Mouse (Mus musculus) CH12.LX (cell line): ENCODE results near the gene S100a8.

Source experiments
- CTCF ChIP-seq, 2 experiments: IDR thresholded peaks in 1 of 2; conservative IDR thresholded peaks in 1 of 2; 2 replicates each; pipeline ENCODE4 v1.5.1; 2011 to 2012; ENCODE audit warnings: low read depth in 2 of 2, low read length in 2 of 2, improper control_type of control experiment in 1 of 2, inconsistent platforms in 1 of 2, mild to moderate bottlenecking in 1 of 2, moderate library complexity in 1 of 2
- MYC ChIP-seq: IDR thresholded peaks from 2 replicates; pipeline ENCODE4 v1.6.1; 2011; ENCODE audit warnings: low read depth, mild to moderate bottlenecking, improper control_type of control experiment, low read length
- USF1 ChIP-seq: IDR thresholded peaks from 2 replicates; pipeline ENCODE4 v1.6.1; 2014; ENCODE audit warnings: low read depth, mild to moderate bottlenecking, inconsistent platforms, low read length, improper control_type of control experiment
- ZC3H11A ChIP-seq: IDR thresholded peaks from 2 replicates; pipeline ENCODE4 v1.6.1; 2012; ENCODE audit warnings: low read depth, mild to moderate bottlenecking, inconsistent platforms, low read length, improper control_type of control experiment

DNA sequence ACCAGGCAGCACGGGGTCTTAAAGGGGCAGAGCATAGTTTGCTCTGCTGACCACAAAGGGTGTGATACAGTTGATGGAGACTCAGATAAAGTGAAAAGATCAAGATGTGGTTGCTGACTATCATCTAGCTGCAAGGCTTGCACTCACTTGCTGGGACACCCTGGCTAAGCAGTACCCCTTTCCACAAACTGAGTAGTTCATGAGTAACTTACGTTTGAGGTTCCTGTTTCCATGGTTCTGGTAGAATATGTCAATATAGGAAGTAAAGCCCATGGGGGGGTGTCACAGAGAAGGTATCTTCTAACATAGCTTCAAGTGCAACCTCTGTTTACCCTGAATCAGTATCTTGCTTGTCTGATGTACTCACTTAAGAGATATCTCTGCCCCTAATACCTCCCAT is 24.7 kb downstream of the S100a8 start:
- TF ChIP-seq USF1 (no peak), ZC3H11A (no peak), CTCF (conservative IDR thresholded peaks at IDR 0.05 in 1 of 2, IDR thresholded peaks at IDR 0.05 in 1 of 2; ENCODE audit: low read depth in 2 of 2, low read length in 2 of 2) (no peak), MYC (no peak)
